Mouse (Mus musculus) cerebellum, adult 2 months (tissue): ENCODE results near the gene 1700113H08Rik.

Source experiments
- CTCF ChIP-seq: fragments of 200-500 bp; IDR thresholded peaks from 2 replicates; pipeline ENCODE4 v1.5.1; 2011; ENCODE audit warnings: low read depth, mild to moderate bottlenecking, control low read depth, low read length, moderate library complexity, borderline replicate concordance; ENCODE audit not compliant: insufficient read depth
- POLR2A ChIP-seq: fragments of 200-500 bp; IDR thresholded peaks from 2 replicates; pipeline ENCODE4 v1.6.1; 2011; ENCODE audit warnings: low read length, control low read depth, borderline replicate concordance; ENCODE audit not compliant: insufficient read depth

GRCm38 (mm10) chr10:87100668-87101067, 42.8 kb downstream of the 1700113H08Rik start:
- TF ChIP-seq CTCF (no peak), POLR2A (no peak)
